Mouse (Mus musculus) 3T3-L1 (cell line): ENCODE data around the gene Syt7.
A peak's percentile ranks its signal among the peaks of the same experiment; 100 is the strongest.

Experiments
- DNase-seq: peaks from one replicate; pipeline ENCODE4 v3.0.0-alpha.2; 2015; ENCODE audit warnings: low read depth, low spot score

Syt7 gene

GRCm38 (mm10) chr19:10388615-10389313 is at the start of gene Syt7:
TSS of gene Syt7 (plus strand) at chr19:10389090.
- DNase-seq = no peak

GRCm38 (mm10) chr19:10339271-10339670 is 49.6 kb upstream of the Syt7 start:
- DNase-seq = no peak

GRCm38 (mm10) chr19:10340661-10341060 is 48.2 kb upstream of the Syt7 start:
- peak; percentile 67 for DNase-seq

GRCm38 (mm10) chr19:10341152-10341551 is 47.7 kb upstream of the Syt7 start:
- peak; percentile 44 for DNase-seq

- no peak for DNase-seq
Observed at GRCm38 (mm10) chr19:10341817-10342439, 47.0 kb upstream of the Syt7 start.

GRCm38 (mm10) chr19:10343866-10344265 is 45.0 kb upstream of the Syt7 start:
- DNase-seq = no peak

- DNase-seq = no peak
Observed at GRCm38 (mm10) chr19:10345696-10346095, 43.2 kb upstream of the Syt7 start.

- peak; percentile 11 for DNase-seq
Observed at GRCm38 (mm10) chr19:10347628-10348273, 41.1 kb upstream of the Syt7 start.

- no peak for DNase-seq
Observed at GRCm38 (mm10) chr19:10352218-10352617, 36.7 kb upstream of the Syt7 start.

- no peak for DNase-seq
Observed at GRCm38 (mm10) chr19:10354830-10355229, 34.1 kb upstream of the Syt7 start.

GRCm38 (mm10) chr19:10356845-10357503 is 31.9 kb upstream of the Syt7 start:
- peak; percentile 43 for DNase-seq

GRCm38 (mm10) chr19:10359105-10359946 is 29.6 kb upstream of the Syt7 start:
- no peak for DNase-seq

GRCm38 (mm10) chr19:10362473-10363129 is 26.3 kb upstream of the Syt7 start:
- no peak for DNase-seq

- peak; percentile 32 for DNase-seq
Observed at GRCm38 (mm10) chr19:10363869-10364268, 25.0 kb upstream of the Syt7 start.

GRCm38 (mm10) chr19:10366116-10366845 is 22.6 kb upstream of the Syt7 start:
- no peak for DNase-seq

- DNase-seq = no peak
Observed at GRCm38 (mm10) chr19:10367802-10368201, 21.1 kb upstream of the Syt7 start.

- DNase-seq = no peak
Observed at GRCm38 (mm10) chr19:10369936-10370335, 19.0 kb upstream of the Syt7 start.

- DNase-seq = peak; percentile 11
Observed at GRCm38 (mm10) chr19:10373191-10373590, 15.7 kb upstream of the Syt7 start.

- DNase-seq = no peak
Observed at GRCm38 (mm10) chr19:10375260-10375659, 13.6 kb upstream of the Syt7 start.

- DNase-seq = peak; percentile 69
Observed at GRCm38 (mm10) chr19:10379978-10380377, 8.9 kb upstream of the Syt7 start.
